Mouse (Mus musculus): ENCODE measurements at regions not wholly inside any gene's neighbourhood (a gene's known extent, or its start where the extent isn't known, plus 50 kb on each side); places are given as distances from the start of the nearest gene placed in this dataset.

GRCm38 (mm10) chr17:80831686-80832085, 103.4 kb upstream of the Map4k3 start:
- DNase-seq, result no peak
- intact Hi-C loops (cut with DNase I), result loop anchor here (5.0 kb wide), 1 partner anchor 151 kb away; no protein-coding TSS in a partner anchor

DNA sequence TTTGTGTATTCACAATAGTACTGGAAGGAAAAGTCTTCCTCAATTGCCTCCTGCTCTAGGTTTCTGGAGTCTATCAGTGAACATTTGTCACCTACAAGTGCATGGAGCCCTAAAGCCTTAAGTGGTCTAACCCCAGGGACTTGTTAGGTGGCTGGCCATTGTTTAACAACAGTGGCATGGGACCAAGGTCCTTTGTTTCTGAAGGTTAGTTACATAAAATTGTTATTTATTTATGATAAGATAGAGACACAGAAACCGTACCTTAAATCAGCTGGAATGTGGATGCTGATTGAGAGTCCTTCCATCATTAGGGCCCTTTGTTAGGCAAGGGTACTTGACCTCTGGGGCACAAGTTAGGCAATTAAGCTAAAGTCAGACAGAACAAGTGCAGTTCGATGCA, 99.6 kb upstream of the Map4k3 start:
- DNase-seq, result no peak
- intact Hi-C loops (cut with DNase I), result no loop called here

DNA sequence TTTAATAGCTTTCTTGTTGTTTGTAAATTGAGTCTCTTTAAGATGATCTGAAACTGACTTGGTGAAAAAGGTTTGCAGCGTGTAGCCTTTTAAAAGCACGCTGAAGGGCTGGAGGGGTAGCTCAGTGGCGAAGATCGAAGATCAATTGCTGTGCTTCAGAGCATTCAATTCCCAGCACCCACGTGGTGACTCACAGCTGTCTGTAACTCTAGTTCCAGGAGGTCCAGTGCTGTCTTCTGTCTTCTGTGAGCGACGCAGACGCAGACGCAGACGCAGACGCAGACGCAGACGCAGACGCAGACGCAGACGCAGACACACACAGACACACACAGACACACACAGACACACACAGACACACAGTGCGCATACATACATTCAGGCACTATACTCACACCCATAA, 99.1 kb upstream of the Map4k3 start:
- intact Hi-C loops (cut with DNase I), result no loop called here

GRCm38 (mm10) chr17:80825971-80826730, 97.9 kb upstream of the Map4k3 start:
- DNase-seq, result peak in 1 of 2 experiments; percentile 15
- intact Hi-C loops (cut with DNase I), result no loop called here

More for the DNA sequence above, 99.1 kb upstream of the Map4k3 start:
- no peak for DNase-seq

GRCm38 (mm10) chr17:80825518-80825901, 97.2 kb upstream of the Map4k3 start:
- no peak for DNase-seq
- intact Hi-C loops (cut with DNase I), result no loop called here

DNA sequence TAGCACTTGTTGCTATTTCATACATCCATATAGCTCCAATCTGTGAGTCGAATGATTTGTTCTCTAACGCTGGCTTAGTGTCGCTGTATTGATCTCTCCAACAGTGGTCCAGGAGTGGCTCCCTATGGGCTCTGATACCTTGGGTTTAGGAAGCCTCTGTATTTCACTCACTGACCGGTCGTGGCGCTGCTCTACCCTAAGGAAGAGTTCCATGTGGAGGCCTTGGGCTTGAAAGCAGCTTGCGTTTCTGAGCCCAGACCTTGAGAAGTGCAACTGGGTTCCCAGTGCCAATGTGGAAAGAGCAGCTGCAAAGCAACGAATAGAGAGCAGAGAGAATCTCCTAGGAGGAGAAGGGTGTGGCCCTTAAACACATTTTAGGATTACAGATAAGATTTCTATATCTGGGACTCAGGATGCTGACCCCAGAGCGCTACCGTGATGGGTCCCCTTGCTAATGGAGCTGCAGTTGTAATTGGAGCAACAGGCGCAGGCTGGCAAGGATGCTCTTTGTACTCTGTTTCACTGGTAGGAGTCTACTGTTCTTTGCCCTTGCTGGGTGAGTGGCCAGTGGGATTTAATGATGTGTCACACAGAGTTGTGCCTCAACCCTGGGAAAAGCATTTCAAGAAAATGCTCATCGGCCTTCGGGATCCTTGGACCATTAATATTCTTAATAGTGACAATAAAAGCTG, 96.7 kb upstream of the Map4k3 start:
- DNase-seq, result no peak
- intact Hi-C loops (cut with DNase I), result no loop called here

DNA sequence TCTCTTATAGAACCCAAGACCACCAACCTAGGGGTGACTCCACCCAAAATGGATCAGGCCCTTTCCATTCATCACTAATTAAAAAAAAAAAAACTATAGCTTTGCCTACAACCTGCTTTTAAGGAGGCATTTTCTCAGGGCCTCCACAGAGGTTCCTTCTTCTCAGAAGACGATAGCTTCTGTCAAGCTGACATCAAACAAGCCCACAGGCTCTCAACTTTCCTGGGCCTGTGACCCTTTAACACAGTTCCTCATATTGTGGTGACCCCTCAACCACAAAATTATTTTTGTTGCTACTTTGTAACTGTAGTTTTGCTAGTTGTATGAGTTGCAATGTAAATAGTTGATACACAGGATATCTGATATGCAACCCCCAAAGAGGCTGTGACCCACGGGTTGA, 96.0 kb upstream of the Map4k3 start:
- intact Hi-C loops (cut with DNase I), result no loop called here
- no peak for DNase-seq

- intact Hi-C loops (cut with DNase I), result no loop called here
Measured at GRCm38 (mm10) chr17:80820888-80821287, 92.6 kb upstream of the Map4k3 start.

GRCm38 (mm10) chr17:80818477-80819028, 90.3 kb upstream of the Map4k3 start:
- intact Hi-C loops (cut with DNase I), result no loop called here
- DNase-seq, result no peak

More at GRCm38 (mm10) chr17:80820888-80821287, 92.6 kb upstream of the Map4k3 start:
- no peak for DNase-seq

DNA sequence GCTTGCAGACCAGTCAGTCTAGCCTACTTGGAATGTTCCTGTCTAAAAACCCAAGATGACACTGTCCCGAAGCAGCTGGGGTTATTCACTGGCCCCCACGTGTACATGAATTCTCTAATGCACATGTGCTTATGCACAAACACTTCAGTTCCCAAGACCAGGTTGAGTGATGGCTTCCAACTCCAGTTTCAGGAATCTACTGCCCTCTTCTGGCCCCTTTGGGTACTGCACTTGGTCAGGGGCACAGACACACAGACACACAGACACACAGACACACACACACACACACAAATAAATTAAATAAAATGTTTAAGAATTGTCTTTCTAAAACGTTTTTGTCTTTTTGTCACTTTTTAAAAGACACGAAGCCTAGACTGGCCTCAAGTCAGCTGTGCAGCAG, 87.5 kb upstream of the Map4k3 start:
- DNase-seq, result no peak
- intact Hi-C loops (cut with DNase I), result no loop called here

DNA sequence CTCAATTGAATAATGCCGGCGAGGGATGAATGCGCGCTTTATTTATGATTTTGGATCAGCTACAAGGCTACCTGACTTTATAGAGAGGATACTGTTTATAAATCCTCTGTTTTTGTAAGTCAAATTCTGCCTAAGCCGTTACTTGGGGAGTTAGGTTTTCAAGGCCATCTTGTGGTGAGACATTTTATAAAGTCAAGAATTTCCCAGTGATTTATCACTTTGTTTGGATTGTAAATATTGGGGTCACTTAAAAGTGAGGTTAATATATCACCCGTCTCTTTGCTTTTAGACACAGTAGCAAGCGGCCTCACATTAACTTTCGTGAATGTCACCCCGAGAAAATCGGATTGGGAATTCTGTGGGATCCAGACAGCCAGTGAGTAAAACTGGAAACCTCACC, 84.9 kb upstream of the Map4k3 start:
- intact Hi-C loops (cut with DNase I), result no loop called here
- no peak for DNase-seq

GRCm38 (mm10) chr17:80809275-80809674, 81.0 kb upstream of the Map4k3 start:
- no peak for DNase-seq
- intact Hi-C loops (cut with DNase I), result no loop called here

DNA sequence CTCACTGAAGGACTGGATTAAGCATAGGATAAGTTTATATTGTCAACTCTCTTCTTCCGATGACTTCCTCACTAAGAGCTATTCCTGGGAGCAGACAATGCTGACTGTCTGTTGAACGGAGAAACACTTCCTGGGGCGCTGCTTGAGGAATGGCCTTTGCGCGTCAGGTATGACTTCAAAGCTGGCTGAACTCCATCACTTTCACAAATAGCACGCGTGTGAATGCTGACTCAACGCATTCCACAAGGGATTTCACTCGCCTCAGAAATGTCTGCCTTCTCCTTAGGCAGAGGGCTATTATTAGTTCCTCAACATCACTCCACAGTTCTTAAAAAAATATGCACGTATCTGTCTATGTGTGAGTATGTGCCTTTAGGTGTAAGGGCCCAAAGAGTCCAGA, 79.8 kb upstream of the Map4k3 start:
- intact Hi-C loops (cut with DNase I), result no loop called here
- no peak for DNase-seq

GRCm38 (mm10) chr17:80803361-80803915, 75.2 kb upstream of the Map4k3 start:
- intact Hi-C loops (cut with DNase I), result no loop called here
- DNase-seq, result no peak

- intact Hi-C loops (cut with DNase I), result no loop called here
- DNase-seq, result no peak
Measured at GRCm38 (mm10) chr17:80802622-80803021, 74.3 kb upstream of the Map4k3 start.

DNA sequence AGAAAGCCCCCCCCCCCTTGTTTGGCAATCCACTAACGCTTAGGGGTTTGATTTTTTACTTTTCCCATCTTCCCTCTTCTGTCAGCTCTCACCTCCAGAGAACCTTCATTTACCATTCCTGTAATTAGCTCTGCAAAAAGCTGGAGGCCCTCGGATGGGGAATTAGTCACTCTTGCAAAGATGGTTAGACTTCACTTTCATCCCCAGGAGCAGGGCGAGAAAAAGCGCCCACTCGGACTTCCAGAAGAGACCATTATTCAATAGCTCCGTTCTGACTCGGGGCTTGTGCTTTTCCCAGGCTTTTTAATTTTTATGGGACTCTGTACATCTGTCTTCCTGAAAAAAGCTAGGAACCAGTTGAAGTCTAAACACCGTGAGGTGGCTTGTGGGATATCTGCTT, 73.7 kb upstream of the Map4k3 start:
- intact Hi-C loops (cut with DNase I), result no loop called here
- DNase-seq, result no peak

DNA sequence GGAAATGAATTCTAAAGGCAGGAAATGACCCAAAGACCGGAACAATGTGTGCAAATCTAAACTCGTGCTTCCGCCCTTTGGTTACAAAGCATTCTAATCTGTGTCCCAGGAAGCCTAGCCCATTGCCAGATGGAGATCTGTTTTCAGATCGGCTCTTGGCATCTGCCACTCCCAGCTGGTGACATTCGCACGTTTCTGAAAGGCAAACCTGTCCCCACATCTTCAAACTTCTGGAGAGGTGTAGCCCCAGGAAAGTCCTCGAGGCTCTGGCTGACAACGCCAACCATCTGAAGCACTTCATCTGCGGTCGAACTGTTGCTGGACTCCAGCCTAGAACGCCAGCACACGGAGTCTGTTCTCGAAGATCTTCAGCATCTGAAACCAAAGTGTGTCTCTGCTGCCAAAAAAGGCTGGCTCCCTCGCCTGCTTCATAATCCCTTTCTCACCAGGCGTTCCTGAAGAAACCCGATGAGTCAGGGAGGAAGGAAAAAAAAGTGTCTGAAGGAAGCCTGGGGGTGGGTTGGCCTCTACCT, 73.2 kb upstream of the Map4k3 start:
- intact Hi-C loops (cut with DNase I), result no loop called here
- peak; percentile 61 to 65 for DNase-seq

DNA sequence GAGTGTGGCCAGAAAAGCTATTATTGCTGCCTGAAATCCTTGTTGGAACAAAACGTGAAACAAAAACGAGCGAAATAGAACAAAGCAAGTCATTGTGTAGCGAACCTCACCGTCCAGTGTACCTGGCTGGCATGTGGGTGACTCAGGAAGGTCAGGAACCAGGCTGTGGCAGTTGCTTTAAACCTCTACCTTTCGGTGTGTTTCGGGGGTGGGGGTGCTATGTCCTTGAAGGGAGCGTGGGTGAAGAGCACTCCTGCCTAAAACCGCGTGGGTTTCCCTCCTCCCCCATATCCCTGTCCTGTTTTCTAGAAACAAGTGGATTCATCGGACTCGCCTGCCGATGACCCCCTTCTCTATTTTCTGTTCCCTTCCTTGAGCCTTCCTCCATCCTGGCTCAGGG, 72.6 kb upstream of the Map4k3 start:
- DNase-seq, result no peak
- intact Hi-C loops (cut with DNase I), result no loop called here

- intact Hi-C loops (cut with DNase I), result no loop called here
- no peak for DNase-seq
Measured at GRCm38 (mm10) chr17:80800454-80800853, 72.2 kb upstream of the Map4k3 start.

- intact Hi-C loops (cut with DNase I), result loop anchor here (5.0 kb wide), 1 partner anchor 72 kb away; the partner anchor contains the start of gene Map4k3
- no peak for DNase-seq
Measured at GRCm38 (mm10) chr17:80799061-80799460, 70.8 kb upstream of the Map4k3 start.
